Mouse (Mus musculus): Measurements from ENCODE around the gene Fam50b.

DNA sequence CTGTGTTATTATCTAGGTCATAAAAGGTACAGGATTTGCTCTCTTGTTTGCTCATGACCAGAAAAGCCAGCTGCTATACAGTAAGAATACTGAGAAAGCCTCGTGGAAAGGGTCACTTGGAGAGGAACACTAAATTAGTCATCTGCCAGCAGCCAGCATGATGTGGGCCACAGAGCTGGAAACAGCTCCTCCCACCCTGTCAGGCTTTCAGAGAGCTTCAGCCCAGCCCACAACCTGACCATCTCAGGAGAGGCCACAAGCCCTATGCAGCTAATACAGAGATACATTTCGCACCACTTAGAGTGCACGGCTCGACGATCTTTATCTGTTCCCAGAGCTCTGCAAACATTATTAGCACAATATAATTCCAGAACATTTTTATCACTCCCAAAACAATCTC is 27.5 kb downstream of the Fam50b start:
- TF ChIP-seq TCF12 (IDR thresholded peaks at IDR 0.05; ENCODE audit: low read depth, low read length) (no peak), CTCF (IDR thresholded peaks at IDR 0.05 in 2 of 3, conservative IDR thresholded peaks at IDR 0.05 in 1 of 3; ENCODE audit: control insufficient read depth in 1 of 3, insufficient read depth in 1 of 3, low read depth in 2 of 3, low read length in 3 of 3, poor library complexity in 1 of 3, severe bottlenecking in 1 of 3) (no peak), E2F4 (IDR thresholded peaks at IDR 0.05; ENCODE audit: borderline replicate concordance, low read depth, low read length) (no peak), CHD2 (IDR thresholded peaks at IDR 0.05; ENCODE audit: low read length) (no peak), UBTF (IDR thresholded peaks at IDR 0.05; ENCODE audit: borderline replicate concordance, insufficient read depth, low read depth, low read length) (no peak), USF1 (IDR thresholded peaks at IDR 0.05; ENCODE audit: low read depth, low read length) (no peak), MEF2A (IDR thresholded peaks at IDR 0.05; ENCODE audit: extremely low read depth, insufficient replicate concordance, low read depth, low read length, poor library complexity, severe bottlenecking) (no peak), POLR2A (IDR thresholded peaks at IDR 0.05; ENCODE audit: control insufficient read depth in 1 of 2, insufficient read depth in 1 of 2, low read depth in 1 of 2, low read length in 2 of 2, poor library complexity in 1 of 2) (no peak), BHLHE40 (IDR thresholded peaks at IDR 0.05; ENCODE audit: borderline replicate concordance, low read depth, low read length) (no peak), GATA1 (IDR thresholded peaks at IDR 0.05; ENCODE audit: low read depth, low read length) (no peak), NRF1 (IDR thresholded peaks at IDR 0.05; ENCODE audit: insufficient read depth, low read depth, low read length, poor library complexity, severe bottlenecking) (no peak), MAFK (IDR thresholded peaks at IDR 0.05; ENCODE audit: borderline replicate concordance, low read depth, low read length) (no peak)

Measured in MEL (cell line).